Mouse (Mus musculus): ENCODE measurements around the gene Il27.

Il27 gene

GRCm38 (mm10) chr7:126594862-126595561 lies at the start of gene Il27:
Il27 (minus strand) TSS chr7:126594941.
- no peak for DNase-seq

GRCm38 (mm10) chr7:126644345-126644744 lies 49.6 kb upstream of the Il27 start:
- DNase-seq: no peak

GRCm38 (mm10) chr7:126643244-126643617 lies 48.5 kb upstream of the Il27 start:
- DNase-seq: peak; percentile 48

- DNase-seq: no peak
These were observed 48.0 kb upstream of the Il27 start for GRCm38 (mm10) chr7:126642545-126643243.

- peak; percentile 63 for DNase-seq
These were observed 42.2 kb upstream of the Il27 start for GRCm38 (mm10) chr7:126636733-126637520.

GRCm38 (mm10) chr7:126635375-126635774 lies 40.6 kb upstream of the Il27 start:
- DNase-seq: no peak

GRCm38 (mm10) chr7:126632478-126632877 lies 37.7 kb upstream of the Il27 start:
- DNase-seq: no peak

- DNase-seq: no peak
These were observed 36.2 kb upstream of the Il27 start, which contains the start of gene Nupr1 for GRCm38 (mm10) chr7:126630824-126631518. Nupr1 (minus strand) TSS chr7:126630861.

GRCm38 (mm10) chr7:126629915-126630314 lies 35.2 kb upstream of the Il27 start:
- DNase-seq: no peak

GRCm38 (mm10) chr7:126628111-126628510 lies 33.4 kb upstream of the Il27 start:
- DNase-seq: peak; percentile 30

- no peak for DNase-seq
These were observed 31.3 kb upstream of the Il27 start for GRCm38 (mm10) chr7:126625807-126626600.

- peak; percentile 80 for DNase-seq
These were observed 30.6 kb upstream of the Il27 start for GRCm38 (mm10) chr7:126625369-126625768.

GRCm38 (mm10) chr7:126624774-126625173 lies 30.0 kb upstream of the Il27 start:
- no peak for DNase-seq

- no peak for DNase-seq
These were observed 28.6 kb upstream of the Il27 start for GRCm38 (mm10) chr7:126623381-126623780.

GRCm38 (mm10) chr7:126621452-126622359 lies 27.0 kb upstream of the Il27 start:
- peak; percentile 47 for DNase-seq

GRCm38 (mm10) chr7:126619559-126620275 lies 25.0 kb upstream of the Il27 start:
- no peak for DNase-seq

GRCm38 (mm10) chr7:126616707-126617106 lies 22.0 kb upstream of the Il27 start:
- no peak for DNase-seq

- no peak for DNase-seq
These were observed 18.0 kb upstream of the Il27 start for GRCm38 (mm10) chr7:126612736-126613135.

- DNase-seq: no peak
These were observed 13.1 kb upstream of the Il27 start for GRCm38 (mm10) chr7:126607796-126608195.

- DNase-seq: peak; percentile 51
These were observed 12.3 kb upstream of the Il27 start for GRCm38 (mm10) chr7:126607064-126607463.
